Mouse (Mus musculus) midbrain, embryonic 11.5 days (tissue): ENCODE measurements around the gene Wnt11. TPM values are rescaled to one million over a fixed set of nuclear protein-coding genes. Genes with fewer than 3 reads are reported as not detected.

ENCODE experiments used
- ATAC-seq: fragments of 200-750 bp; cut with Nextera tagmentation; 2 replicates; pipeline ENCODE4 v1.8.0; 2017; ENCODE audit warnings: moderate TSS enrichment, moderate library complexity; ENCODE audit not compliant: low FRiP score
- DNase-seq: peaks from one replicate; pipeline ENCODE4 v3.0.0; 2015; ENCODE audit warnings: low spot score; ENCODE audit errors: missing footprints
- H3K27ac ChIP-seq: fragments of 300-500 bp; sonication (generic); 2 replicates; pipeline ENCODE4 v1.5.1; 2014; ENCODE audit warnings: low read depth, low read length
- H3K27me3 ChIP-seq: fragments of 300-500 bp; sonication (generic); 2 replicates; pipeline ENCODE4 v1.6.1; 2014; ENCODE audit warnings: mild to moderate bottlenecking, low read length, moderate library complexity, mixed read lengths; ENCODE audit not compliant: control insufficient read depth, insufficient read depth
- H3K36me3 ChIP-seq: fragments of 300-500 bp; sonication (generic); 2 replicates; pipeline ENCODE4 v1.6.1; 2014; ENCODE audit warnings: mild to moderate bottlenecking, low read length, moderate library complexity, mixed read lengths; ENCODE audit not compliant: control insufficient read depth, insufficient read depth
- H3K4me1 ChIP-seq: fragments of 300-500 bp; sonication (generic); 2 replicates; pipeline ENCODE4 v1.6.1; 2014; ENCODE audit warnings: low read length; ENCODE audit not compliant: control insufficient read depth, insufficient read depth
- H3K4me2 ChIP-seq: fragments of 300-500 bp; sonication (generic); 2 replicates; pipeline ENCODE4 v1.6.1; 2014; ENCODE audit warnings: mild to moderate bottlenecking, moderate library complexity
- H3K4me3 ChIP-seq: fragments of 300-500 bp; sonication (generic); 2 replicates; pipeline ENCODE4 v1.5.1; 2014; ENCODE audit warnings: low read depth, low read length
- H3K9ac ChIP-seq: fragments of 300-500 bp; sonication (generic); 2 replicates; pipeline ENCODE4 v1.6.1; 2014; ENCODE audit warnings: low read length
- H3K9me3 ChIP-seq: fragments of 300-500 bp; sonication (generic); 2 replicates; pipeline ENCODE4 v1.6.1; 2016; ENCODE audit warnings: low read length; ENCODE audit not compliant: control insufficient read depth
- WGBS: fragments of 180-500 bp; shearing (Covaris S2); extraction: QIAGEN DNeasy Blood & Tissue Kit; methylation state at CpG from one replicate; pipeline ENCODE4 v1.1.7; 2014; 5-methylcytosine and 5-hydroxymethylcytosine counted together
- polyA plus RNA-seq: library from polyadenylated mRNA; unstranded; fragments of >200 nt; fragmentation: Nextera tagmentation; extraction: Ambion mirVana; gene quantifications from 2 replicates; pipeline ENCODE4 v1.2.1, GENCODE M21; 2014

The Wnt11 gene
- polyA plus RNA-seq, 1 experiment from 2014 or later, result 0.71 TPM

GRCm38 (mm10) chr7:98798134-98798417, 36.8 kb upstream of the Wnt11 start:
- 13% methylated on average over 3 of the region's 3 CpGs for WGBS
- no peaks in the 10 kb centered on the region for H3K9me3 ChIP-seq
- H3K4me1 ChIP-seq, result peaks cover 10% of the 10 kb centered on the region
- no peaks in the 10 kb centered on the region for H3K27me3 ChIP-seq
- no peak overlapping the region for H3K9ac ChIP-seq
- H3K4me3 ChIP-seq, result no peak overlapping the region
- H3K36me3 ChIP-seq, result no peaks in the 10 kb centered on the region
- DNase-seq, result no peak
- H3K4me2 ChIP-seq, result no peak overlapping the region
- H3K27ac ChIP-seq, result no peak overlapping the region
- no peak for ATAC-seq

- H3K4me2 ChIP-seq, result no peak overlapping the region
- H3K4me3 ChIP-seq, result no peak overlapping the region
- H3K36me3 ChIP-seq, result no peaks in the 10 kb centered on the region
- no peak for DNase-seq
- H3K4me1 ChIP-seq, result peaks cover 10% of the 10 kb centered on the region
- H3K9ac ChIP-seq, result no peak overlapping the region
- ATAC-seq, result no peak
- H3K27me3 ChIP-seq, result no peaks in the 10 kb centered on the region
- no peak overlapping the region for H3K27ac ChIP-seq
- H3K9me3 ChIP-seq, result no peaks in the 10 kb centered on the region
- WGBS, result 80% methylated on average over 8 of the region's 8 CpGs
These were observed 34.5 kb upstream of the Wnt11 start for GRCm38 (mm10) chr7:98800435-98800834.

- no peak for DNase-seq
- Histone ChIP-seq H3K9me3 (no peaks in the 10 kb centered on the region), H3K4me3 (no peak overlapping the region), H3K27me3 (no peaks in the 10 kb centered on the region), H3K9ac (no peak overlapping the region), H3K4me1 (peaks cover 10% of the 10 kb centered on the region), H3K4me2 (no peak overlapping the region), H3K27ac (no peak overlapping the region), H3K36me3 (no peaks in the 10 kb centered on the region)
- no peak for ATAC-seq
- 54% methylated on average over 7 of the region's 7 CpGs for WGBS
These were observed 33.8 kb upstream of the Wnt11 start for GRCm38 (mm10) chr7:98801086-98801485.

GRCm38 (mm10) chr7:98803181-98803580, 31.7 kb upstream of the Wnt11 start:
- Histone ChIP-seq H3K9ac (no peak overlapping the region), H3K4me3 (no peak overlapping the region), H3K27me3 (no peaks in the 10 kb centered on the region), H3K4me2 (no peak overlapping the region), H3K36me3 (no peaks in the 10 kb centered on the region), H3K9me3 (no peaks in the 10 kb centered on the region), H3K4me1 (peaks cover 3% of the 10 kb centered on the region), H3K27ac (no peak overlapping the region)
- DNase-seq, result no peak
- 89% methylated on average over 9 of the region's 9 CpGs for WGBS
- ATAC-seq, result no peak

GRCm38 (mm10) chr7:98804841-98805772, 29.8 kb upstream of the Wnt11 start:
- 56% methylated on average over 12 of the region's 12 CpGs for WGBS

GRCm38 (mm10) chr7:98806961-98807360, 28.0 kb upstream of the Wnt11 start:
- Histone ChIP-seq H3K4me2 (no peak overlapping the region), H3K4me3 (no peak overlapping the region), H3K9me3 (no peaks in the 10 kb centered on the region), H3K27me3 (no peaks in the 10 kb centered on the region), H3K4me1 (no peaks in the 10 kb centered on the region), H3K9ac (no peak overlapping the region), H3K36me3 (no peaks in the 10 kb centered on the region), H3K27ac (no peak overlapping the region)
- DNase-seq (no peak), ATAC-seq (no peak)
- 92% methylated on average over 3 of the region's 3 CpGs for WGBS

More at GRCm38 (mm10) chr7:98804841-98805772, 29.8 kb upstream of the Wnt11 start:
- Histone ChIP-seq H3K27me3 (no peaks in the 10 kb centered on the region), H3K27ac (no peak overlapping the region), H3K4me2 (no peak overlapping the region), H3K9ac (no peak overlapping the region), H3K9me3 (no peaks in the 10 kb centered on the region), H3K4me1 (no peaks in the 10 kb centered on the region), H3K4me3 (no peak overlapping the region), H3K36me3 (no peaks in the 10 kb centered on the region)
- DNase-seq (no peak), ATAC-seq (no peak)

GRCm38 (mm10) chr7:98809372-98809771, 25.5 kb upstream of the Wnt11 start:
- H3K4me3 ChIP-seq, result no peak overlapping the region
- no peak overlapping the region for H3K27ac ChIP-seq
- no peak overlapping the region for H3K4me2 ChIP-seq
- no peak overlapping the region for H3K9ac ChIP-seq
- WGBS, result 89% methylated on average over 6 of the region's 6 CpGs
- DNase-seq (no peak), ATAC-seq (no peak)
- H3K9me3 ChIP-seq, result no peaks in the 10 kb centered on the region
- H3K4me1 ChIP-seq, result peaks cover 2% of the 10 kb centered on the region; the same call in 1 of the 2 replicates
- H3K27me3 ChIP-seq, result no peaks in the 10 kb centered on the region
- H3K36me3 ChIP-seq, result no peaks in the 10 kb centered on the region

GRCm38 (mm10) chr7:98810619-98811018, 24.3 kb upstream of the Wnt11 start:
- DNase-seq (no peak), ATAC-seq (no peak)
- H3K4me2 ChIP-seq, result no peak overlapping the region
- no peaks in the 10 kb centered on the region for H3K36me3 ChIP-seq
- no peak overlapping the region for H3K27ac ChIP-seq
- no peak overlapping the region for H3K4me3 ChIP-seq
- WGBS, result 89% methylated on average over 2 of the region's 2 CpGs
- peaks cover 2% of the 10 kb centered on the region; the same call in 1 of the 2 replicates for H3K4me1 ChIP-seq
- no peaks in the 10 kb centered on the region for H3K27me3 ChIP-seq
- no peak overlapping the region for H3K9ac ChIP-seq
- H3K9me3 ChIP-seq, result no peaks in the 10 kb centered on the region

- WGBS, result 90% methylated on average over 1 of the region's 1 CpGs
- Histone ChIP-seq H3K4me3 (no peak overlapping the region), H3K9ac (no peak overlapping the region), H3K36me3 (no peaks in the 10 kb centered on the region), H3K4me2 (no peak overlapping the region), H3K4me1 (peaks cover 8% of the 10 kb centered on the region; the same call in 1 of the 2 replicates), H3K27ac (no peak overlapping the region), H3K27me3 (peaks cover 5% of the 10 kb centered on the region; the same call in 1 of the 2 replicates), H3K9me3 (no peaks in the 10 kb centered on the region)
- ATAC-seq (no peak), DNase-seq (no peak)
These were observed 14.4 kb upstream of the Wnt11 start for GRCm38 (mm10) chr7:98820501-98820900.
